Mouse (Mus musculus) lung, embryonic 14.5 days (tissue): Measurements from ENCODE around the gene Wipf1. TPM values are rescaled to one million over a fixed set of nuclear protein-coding genes. Genes with fewer than 3 reads are reported as not detected.
"Not testable (repeated sequence)": the region's sequence is repeated elsewhere in the genome, so short reads cannot be mapped to it uniquely, and the experiment has no call there.

Source experiments
- ATAC-seq: fragments of 200-750 bp; cut with Nextera tagmentation; 2 replicates; pipeline ENCODE4 v1.8.0; 2017; ENCODE audit warnings: mild to moderate bottlenecking, moderate TSS enrichment, moderate library complexity; ENCODE audit not compliant: insufficient read depth
- DNase-seq: peaks from one replicate; pipeline ENCODE4 v3.0.0-alpha.2; 2015
- H3K27ac ChIP-seq: fragments of 300-500 bp; sonication (generic); 2 replicates; pipeline ENCODE4 v1.5.1; 2014; ENCODE audit warnings: low read depth, mild to moderate bottlenecking, moderate library complexity
- H3K27me3 ChIP-seq: fragments of 300-500 bp; sonication (generic); 2 replicates; pipeline ENCODE4 v1.6.1; 2014; ENCODE audit warnings: low read length, control low read depth; ENCODE audit not compliant: insufficient read depth
- H3K36me3 ChIP-seq: fragments of 300-500 bp; sonication (generic); 2 replicates; pipeline ENCODE4 v1.6.1; 2014; ENCODE audit warnings: control low read depth; ENCODE audit not compliant: insufficient read depth
- H3K4me1 ChIP-seq: fragments of 300-500 bp; sonication (generic); 2 replicates; pipeline ENCODE4 v1.6.1; 2014; ENCODE audit warnings: antibody characterized with exemption, control low read depth; ENCODE audit not compliant: insufficient read depth
- H3K4me2 ChIP-seq: fragments of 300-500 bp; sonication (generic); 2 replicates; pipeline ENCODE4 v1.6.1; 2014; ENCODE audit warnings: mild to moderate bottlenecking
- H3K4me3 ChIP-seq: fragments of 300-500 bp; sonication (generic); 2 replicates; pipeline ENCODE4 v1.5.1; 2014; ENCODE audit warnings: low read depth, low read length
- H3K9ac ChIP-seq: fragments of 300-500 bp; sonication (generic); 2 replicates; pipeline ENCODE4 v1.6.1; 2014
- H3K9me3 ChIP-seq: fragments of 300-500 bp; sonication (generic); 2 replicates; pipeline ENCODE4 v1.6.1; 2016; ENCODE audit warnings: low read depth, low read length, control low read depth
- CTCF ChIP-seq: IDR thresholded peaks from 2 replicates; pipeline ENCODE4 v1.5.1; 2016; ENCODE audit warnings: antibody characterized with exemption, low read depth
- WGBS: fragments of 180-500 bp; shearing (Covaris S2); extraction: QIAGEN DNeasy Blood & Tissue Kit; methylation state at CpG from one replicate; pipeline ENCODE4 v1.1.7; 2014; 5-methylcytosine and 5-hydroxymethylcytosine counted together
- polyA plus RNA-seq: library from polyadenylated mRNA; unstranded; fragments of >200 nt; fragmentation: Nextera tagmentation; extraction: Ambion mirVana; gene quantifications from 2 replicates; pipeline ENCODE4 v1.2.1, GENCODE M21; 2014

Gene Wipf1
- polyA plus RNA-seq, 1 experiment from 2014 or later, result 14.8 TPM

DNA sequence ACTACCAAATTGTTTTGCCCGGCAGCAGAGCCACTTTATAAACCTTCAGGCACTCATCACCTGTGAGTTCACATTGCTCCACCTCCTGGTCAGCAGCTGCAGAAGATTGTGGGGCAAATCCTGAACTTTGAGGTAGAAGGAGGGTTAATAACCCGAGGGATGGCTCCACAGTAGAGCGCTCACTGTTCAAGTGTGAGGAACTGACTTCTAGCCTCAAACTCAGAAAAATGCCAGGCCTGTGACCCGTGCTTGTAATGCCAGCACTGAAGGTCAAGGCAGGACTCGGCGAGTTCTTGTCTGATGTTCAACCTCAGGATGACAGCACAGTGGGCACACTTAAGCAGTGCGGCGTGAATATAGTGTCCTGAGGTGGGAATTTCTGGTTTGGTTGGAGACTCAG is 28.4 kb upstream of the Wipf1 start:
- H3K4me3 ChIP-seq, result no peak overlapping the region
- no peaks in the 10 kb centered on the region for H3K9me3 ChIP-seq
- no peak for ATAC-seq
- no peak overlapping the region for H3K9ac ChIP-seq
- no peak for TF ChIP-seq CTCF
- H3K4me2 ChIP-seq, result no peak overlapping the region
- H3K36me3 ChIP-seq, result no peaks in the 10 kb centered on the region
- no peak for DNase-seq
- H3K27me3 ChIP-seq, result no peaks in the 10 kb centered on the region
- H3K27ac ChIP-seq, result no peak overlapping the region
- WGBS, result 75% methylated on average over 8 of the region's 8 CpGs
- no peaks in the 10 kb centered on the region for H3K4me1 ChIP-seq

GRCm38 (mm10) chr2:73557061-73557460 is 27.5 kb upstream of the Wipf1 start:
- H3K4me3 ChIP-seq, H3K27ac ChIP-seq, H3K4me1 ChIP-seq, H3K36me3 ChIP-seq, H3K9ac ChIP-seq, DNase-seq, ATAC-seq, H3K27me3 ChIP-seq, H3K9me3 ChIP-seq, H3K4me2 ChIP-seq: not testable (repeated sequence)
- WGBS, result 95% methylated on average over 3 of the region's 3 CpGs

- no peaks in the 10 kb centered on the region for H3K27me3 ChIP-seq
- no peak overlapping the region for H3K9ac ChIP-seq
- no peaks in the 10 kb centered on the region for H3K4me1 ChIP-seq
- no peak overlapping the region for H3K4me3 ChIP-seq
- WGBS, result 77% methylated on average over 3 of the region's 3 CpGs
- no peaks in the 10 kb centered on the region for H3K9me3 ChIP-seq
- TF ChIP-seq CTCF, result no peak
- H3K4me2 ChIP-seq, result no peak overlapping the region
- H3K36me3 ChIP-seq, result no peaks in the 10 kb centered on the region
- ATAC-seq (no peak), DNase-seq (no peak)
- no peak overlapping the region for H3K27ac ChIP-seq
Measured at GRCm38 (mm10) chr2:73554389-73554788, 24.9 kb upstream of the Wipf1 start.

GRCm38 (mm10) chr2:73552926-73553325 is 23.4 kb upstream of the Wipf1 start:
- Histone ChIP-seq H3K4me2 (no peak overlapping the region), H3K27ac (no peak overlapping the region), H3K9me3 (no peaks in the 10 kb centered on the region), H3K9ac (no peak overlapping the region), H3K4me1 (no peaks in the 10 kb centered on the region), H3K4me3 (no peak overlapping the region), H3K27me3 (no peaks in the 10 kb centered on the region), H3K36me3 (no peaks in the 10 kb centered on the region)
- WGBS, result 56% methylated on average over 3 of the region's 3 CpGs
- ATAC-seq, result no peak
- DNase-seq, result no peak
- TF ChIP-seq CTCF, result no peak

DNA sequence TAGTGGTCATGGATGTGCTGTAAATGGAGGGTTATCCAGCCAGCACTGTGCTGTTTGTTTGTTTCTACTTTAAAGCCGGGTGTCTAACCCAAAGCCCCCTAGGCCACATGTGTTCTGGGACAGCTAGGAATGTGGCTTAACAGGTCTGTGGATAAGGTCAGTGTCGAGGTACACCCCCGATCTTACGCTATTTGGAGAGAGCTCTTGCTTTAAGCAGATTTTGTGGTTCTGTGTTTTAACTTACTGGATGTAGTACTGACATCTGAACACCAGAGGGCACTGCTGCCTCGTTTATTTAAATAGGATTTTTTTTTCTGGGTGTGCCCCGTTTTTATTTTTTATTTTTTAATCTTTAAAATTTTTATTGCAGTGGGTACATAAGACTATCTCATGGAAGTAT is 21.2 kb upstream of the Wipf1 start:
- Histone ChIP-seq H3K9me3 (no peaks in the 10 kb centered on the region), H3K36me3 (no peaks in the 10 kb centered on the region), H3K4me1 (no peaks in the 10 kb centered on the region), H3K27ac (no peak overlapping the region), H3K4me2 (no peak overlapping the region), H3K27me3 (no peaks in the 10 kb centered on the region), H3K4me3 (no peak overlapping the region), H3K9ac (no peak overlapping the region)
- peak; percentile 89 for DNase-seq
- no peak for ATAC-seq
- peak; percentile 72 for TF ChIP-seq CTCF
- 13% methylated on average over 6 of the region's 6 CpGs for WGBS

GRCm38 (mm10) chr2:73548542-73548941 is 19.0 kb upstream of the Wipf1 start:
- ATAC-seq (no peak), DNase-seq (no peak)
- no peaks in the 10 kb centered on the region for H3K27me3 ChIP-seq
- TF ChIP-seq CTCF, result no peak
- 56% methylated on average over 2 of the region's 2 CpGs for WGBS
- no peaks in the 10 kb centered on the region for H3K36me3 ChIP-seq
- H3K4me2 ChIP-seq, result no peak overlapping the region
- no peaks in the 10 kb centered on the region for H3K4me1 ChIP-seq
- no peaks in the 10 kb centered on the region for H3K9me3 ChIP-seq
- H3K4me3 ChIP-seq, result no peak overlapping the region
- no peak overlapping the region for H3K9ac ChIP-seq
- H3K27ac ChIP-seq, result no peak overlapping the region

- Histone ChIP-seq H3K4me1 (no peaks in the 10 kb centered on the region), H3K4me2 (no peak overlapping the region), H3K4me3 (no peak overlapping the region), H3K9me3 (no peaks in the 10 kb centered on the region), H3K27me3 (no peaks in the 10 kb centered on the region), H3K36me3 (no peaks in the 10 kb centered on the region), H3K27ac (no peak overlapping the region), H3K9ac (no peak overlapping the region)
- DNase-seq, result no peak
- WGBS, result 71% methylated on average over 4 of the region's 4 CpGs
- ATAC-seq, result no peak
- no peak for TF ChIP-seq CTCF
Measured at GRCm38 (mm10) chr2:73547256-73547655, 17.7 kb upstream of the Wipf1 start.

DNA sequence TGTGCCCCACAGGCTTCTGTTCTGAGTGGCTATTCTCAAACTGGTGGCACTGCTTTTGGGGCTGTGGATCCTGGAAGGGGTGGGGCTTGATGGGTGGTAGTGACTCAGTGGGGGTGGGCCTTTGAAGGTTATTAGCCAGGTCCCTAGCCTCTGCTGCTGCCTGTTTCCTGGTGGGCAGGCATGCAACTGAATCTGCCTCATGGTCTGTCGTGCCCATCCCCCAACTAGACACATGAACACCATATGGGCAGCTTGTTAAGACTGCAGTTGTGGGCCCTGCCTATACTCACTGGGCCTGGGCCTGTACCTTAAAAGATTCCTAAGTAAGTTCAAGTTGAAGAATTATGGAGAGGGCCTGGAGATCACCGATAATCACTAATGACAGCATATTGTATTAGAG is 16.0 kb upstream of the Wipf1 start:
- H3K27ac ChIP-seq, result no peak overlapping the region
- H3K4me2 ChIP-seq, result no peak overlapping the region
- no peaks in the 10 kb centered on the region for H3K9me3 ChIP-seq
- ATAC-seq (no peak), DNase-seq (no peak)
- H3K4me1 ChIP-seq, result no peaks in the 10 kb centered on the region
- no peaks in the 10 kb centered on the region for H3K27me3 ChIP-seq
- no peak for TF ChIP-seq CTCF
- no peak overlapping the region for H3K9ac ChIP-seq
- WGBS, result 79% methylated on average over 2 of the region's 2 CpGs
- H3K36me3 ChIP-seq, result no peaks in the 10 kb centered on the region
- no peak overlapping the region for H3K4me3 ChIP-seq
